Mouse (Mus musculus): ENCODE measurements around the gene Tnfrsf8.
"Not testable (repeated sequence)": the region's sequence is repeated elsewhere in the genome, so short reads cannot be mapped to it uniquely, and the experiment has no call there.

The Tnfrsf8 gene

GRCm38 (mm10) chr4:145306422-145306821, 8.5 kb downstream of the Tnfrsf8 start:
- no peak for DNase-seq (ENCODE audit: low spot score)

- not testable (repeated sequence) for DNase-seq (ENCODE audit: low spot score)
Measured at GRCm38 (mm10) chr4:145305661-145306362, 9.2 kb downstream of the Tnfrsf8 start.

GRCm38 (mm10) chr4:145304109-145304508, 10.9 kb downstream of the Tnfrsf8 start:
- DNase-seq (ENCODE audit: low spot score) = no peak

- no peak for DNase-seq (ENCODE audit: low spot score)
Measured at GRCm38 (mm10) chr4:145302106-145302505, 12.9 kb downstream of the Tnfrsf8 start.

- DNase-seq (ENCODE audit: low spot score) = no peak
Measured at GRCm38 (mm10) chr4:145300210-145300927, 14.6 kb downstream of the Tnfrsf8 start.

GRCm38 (mm10) chr4:145299355-145299754, 15.6 kb downstream of the Tnfrsf8 start:
- DNase-seq (ENCODE audit: low spot score) = no peak

GRCm38 (mm10) chr4:145298846-145299245, 16.1 kb downstream of the Tnfrsf8 start:
- DNase-seq (ENCODE audit: low spot score) = no peak

- DNase-seq (ENCODE audit: low spot score) = peak; percentile 56
Measured at GRCm38 (mm10) chr4:145295589-145296300, 19.2 kb downstream of the Tnfrsf8 start.

GRCm38 (mm10) chr4:145294588-145294987, 20.4 kb downstream of the Tnfrsf8 start:
- no peak for DNase-seq (ENCODE audit: low spot score)

- DNase-seq (ENCODE audit: low spot score) = peak; percentile 72
Measured at GRCm38 (mm10) chr4:145286369-145287120, 28.4 kb downstream of the Tnfrsf8 start.

- no peak for DNase-seq (ENCODE audit: low spot score)
Measured at GRCm38 (mm10) chr4:145284675-145285074, 30.3 kb downstream of the Tnfrsf8 start.

GRCm38 (mm10) chr4:145283441-145283840, 31.5 kb downstream of the Tnfrsf8 start:
- DNase-seq (ENCODE audit: low spot score) = no peak

- no peak for DNase-seq (ENCODE audit: low spot score)
Measured at GRCm38 (mm10) chr4:145280966-145281365, 34.0 kb downstream of the Tnfrsf8 start.

- DNase-seq (ENCODE audit: low spot score) = no peak
Measured at GRCm38 (mm10) chr4:145278724-145279370, 36.1 kb downstream of the Tnfrsf8 start.

- no peak for DNase-seq (ENCODE audit: low spot score)
Measured at GRCm38 (mm10) chr4:145278231-145278630, 36.7 kb downstream of the Tnfrsf8 start.

GRCm38 (mm10) chr4:145276368-145277249, 38.4 kb downstream of the Tnfrsf8 start:
- DNase-seq (ENCODE audit: low spot score) = no peak

GRCm38 (mm10) chr4:145274887-145275286, 40.1 kb downstream of the Tnfrsf8 start:
- DNase-seq (ENCODE audit: low spot score) = no peak

GRCm38 (mm10) chr4:145273923-145274322, 41.0 kb downstream of the Tnfrsf8 start:
- DNase-seq (ENCODE audit: low spot score) = no peak

- DNase-seq (ENCODE audit: low spot score) = no peak
Measured at GRCm38 (mm10) chr4:145272763-145273162, 42.2 kb downstream of the Tnfrsf8 start.

GRCm38 (mm10) chr4:145271634-145272033, 43.3 kb downstream of the Tnfrsf8 start:
- no peak for DNase-seq (ENCODE audit: low spot score)

GRCm38 (mm10) chr4:145270136-145270535, 44.8 kb downstream of the Tnfrsf8 start:
- no peak for DNase-seq (ENCODE audit: low spot score)
